Mouse (Mus musculus) gonadal fat pad, adult 2 months (tissue): ENCODE results near the gene Eepd1. TPM values are rescaled to one million over a fixed set of nuclear protein-coding genes. Genes with fewer than 3 reads are reported as not detected.

Experiments
- DNase-seq: peaks from one replicate; pipeline ENCODE4 v3.0.0-alpha.2; 2012; ENCODE audit warnings: low read depth
- polyA plus RNA-seq: library from polyadenylated mRNA; depleted of rRNA; stranded (reverse); fragments of >200 nt; gene quantifications from 2 replicates; pipeline ENCODE4 v1.2.3, GENCODE M21; 2012

Gene Eepd1
- polyA plus RNA-seq, 1 experiment: 64.5 TPM

GRCm38 (mm10) chr9:25535487-25535886 is 54.1 kb downstream of the Eepd1 start:
- no peak for DNase-seq

DNA sequence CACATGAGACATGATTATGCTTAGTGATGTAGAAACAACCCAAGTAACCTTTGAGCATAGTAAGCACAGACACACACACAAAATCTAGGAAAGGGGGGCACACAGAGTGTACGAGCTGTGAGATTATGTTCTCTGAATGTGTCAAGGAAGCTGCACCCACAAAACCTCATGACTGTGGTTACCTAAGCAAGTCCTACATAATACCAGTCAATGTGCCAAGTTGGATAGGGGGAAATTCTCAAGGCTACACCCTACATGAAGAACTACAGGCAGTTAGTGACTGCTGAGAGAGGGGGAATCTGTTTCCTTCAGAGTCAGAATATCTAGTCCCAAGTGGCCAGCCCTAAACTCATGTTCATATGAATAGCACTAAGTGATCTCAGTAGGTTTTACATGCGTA is 58.1 kb downstream of the Eepd1 start:
- DNase-seq: no peak

DNA sequence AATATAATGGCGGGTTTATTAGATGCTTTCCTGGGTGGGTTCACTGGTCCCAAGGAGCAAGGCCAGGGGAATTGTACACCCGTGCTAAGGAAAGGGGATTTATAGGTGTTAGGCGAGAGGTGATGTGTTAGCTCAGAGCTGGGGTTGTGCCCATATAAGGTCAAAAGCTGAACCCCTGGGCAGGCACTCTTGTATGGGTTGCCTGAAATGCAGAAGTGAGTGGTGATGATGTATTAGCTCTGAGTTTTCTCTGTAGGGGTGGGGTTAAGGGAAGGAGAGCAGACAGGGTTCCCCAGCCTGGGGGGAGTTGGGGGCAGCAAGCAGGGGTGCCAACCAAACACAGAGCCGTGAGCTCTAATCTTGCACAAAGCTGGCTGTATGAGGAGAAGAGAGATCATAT is 60.0 kb downstream of the Eepd1 start:
- DNase-seq: no peak

DNA sequence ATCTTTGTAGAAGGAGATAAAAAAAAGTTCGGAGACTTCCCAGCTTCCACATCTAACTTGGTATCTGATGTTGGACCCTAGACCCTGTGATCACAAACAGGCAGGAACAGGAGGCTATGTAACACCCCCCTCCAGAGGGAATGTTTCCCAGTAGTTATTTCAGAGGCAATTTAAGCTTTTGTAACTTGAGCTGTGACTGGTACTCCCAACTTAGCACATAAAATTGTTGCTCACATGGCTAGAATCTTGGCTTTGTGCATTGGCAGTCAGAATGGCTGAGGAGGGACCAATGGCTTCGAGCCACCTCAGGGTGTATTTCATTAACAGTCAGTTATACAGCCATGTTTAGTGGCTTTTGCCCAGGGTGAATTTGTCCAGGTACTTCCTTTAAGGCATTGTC is 63.9 kb downstream of the Eepd1 start:
- no peak for DNase-seq

GRCm38 (mm10) chr9:25549130-25550060 is 68.0 kb downstream of the Eepd1 start:
- DNase-seq: no peak

GRCm38 (mm10) chr9:25550196-25550595 is 68.8 kb downstream of the Eepd1 start:
- DNase-seq: no peak

- no peak for DNase-seq
Observed at GRCm38 (mm10) chr9:25552532-25552931, 71.2 kb downstream of the Eepd1 start.

DNA sequence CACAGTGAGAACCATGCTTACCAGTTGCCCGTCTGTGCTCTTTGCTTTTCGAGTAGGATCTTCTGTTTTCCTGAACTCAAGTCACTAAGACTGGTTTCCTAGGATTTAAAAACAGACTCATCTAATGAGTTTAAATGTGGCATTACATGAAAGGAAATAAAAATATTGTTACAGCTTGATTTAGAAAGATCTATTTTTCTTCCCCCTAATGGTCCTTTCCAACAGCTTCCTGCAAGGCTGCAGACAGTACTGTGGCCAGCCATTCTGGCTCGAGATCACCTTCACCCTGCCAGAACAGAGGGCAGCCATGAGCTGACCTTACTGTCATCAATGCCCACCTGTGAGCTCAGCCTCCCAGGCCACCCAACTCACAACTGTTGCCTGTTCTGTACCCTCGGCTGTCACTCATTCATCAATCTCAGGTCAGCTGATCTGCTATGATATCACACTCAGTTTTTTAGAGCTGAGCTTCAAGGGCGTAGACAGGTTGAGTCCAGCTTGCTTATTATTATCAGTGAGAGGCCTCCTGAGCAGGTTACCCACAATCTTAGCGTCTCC is 73.0 kb downstream of the Eepd1 start:
- DNase-seq: no peak

DNA sequence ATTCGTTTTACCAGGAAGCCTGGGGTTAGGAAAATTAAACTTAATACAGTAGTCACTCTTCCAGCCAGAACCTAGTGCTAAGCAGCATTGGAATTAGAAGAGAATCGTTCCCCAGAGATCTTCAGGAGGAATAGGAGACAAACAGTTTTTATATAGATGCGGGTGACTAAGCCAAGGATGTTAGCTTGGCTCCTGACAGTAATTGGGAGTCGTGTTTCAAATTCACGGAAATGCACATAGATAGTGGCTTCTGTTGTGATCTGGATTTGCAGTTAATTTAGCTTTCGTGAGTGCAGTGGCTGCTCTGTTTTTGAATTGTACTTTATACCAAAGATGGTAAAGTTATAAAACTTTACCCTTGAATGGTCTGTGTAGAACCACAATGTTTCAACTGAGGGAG is 73.9 kb downstream of the Eepd1 start:
- DNase-seq: no peak

DNA sequence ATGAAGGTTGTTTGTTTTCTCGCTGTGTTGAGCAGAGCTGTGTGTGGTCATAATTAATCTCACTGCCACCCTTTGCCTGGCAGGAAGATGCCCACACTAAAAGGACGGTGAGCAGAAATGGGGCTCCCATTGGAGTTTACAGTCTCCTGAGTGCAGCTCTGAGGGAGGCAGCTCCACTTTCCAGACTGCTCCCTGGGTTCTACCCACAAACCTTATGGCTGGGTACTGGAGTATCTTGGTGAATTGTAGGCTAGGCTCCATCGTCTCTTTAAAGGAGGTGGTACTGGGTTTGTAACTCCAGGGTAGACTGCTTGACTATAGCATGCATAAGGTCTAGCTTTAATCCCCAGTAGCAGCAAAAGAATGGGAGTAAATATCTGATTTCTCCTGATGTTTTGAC is 74.7 kb downstream of the Eepd1 start:
- DNase-seq: no peak

GRCm38 (mm10) chr9:25557378-25557777 is 76.0 kb downstream of the Eepd1 start:
- no peak for DNase-seq

GRCm38 (mm10) chr9:25558834-25559233 is 77.5 kb downstream of the Eepd1 start:
- no peak for DNase-seq

- no peak for DNase-seq
Observed at GRCm38 (mm10) chr9:25560016-25560758, 78.8 kb downstream of the Eepd1 start.

- no peak for DNase-seq
Observed at GRCm38 (mm10) chr9:25561143-25561542, 79.8 kb downstream of the Eepd1 start.

GRCm38 (mm10) chr9:25563806-25564205 is 82.5 kb downstream of the Eepd1 start:
- DNase-seq: no peak

DNA sequence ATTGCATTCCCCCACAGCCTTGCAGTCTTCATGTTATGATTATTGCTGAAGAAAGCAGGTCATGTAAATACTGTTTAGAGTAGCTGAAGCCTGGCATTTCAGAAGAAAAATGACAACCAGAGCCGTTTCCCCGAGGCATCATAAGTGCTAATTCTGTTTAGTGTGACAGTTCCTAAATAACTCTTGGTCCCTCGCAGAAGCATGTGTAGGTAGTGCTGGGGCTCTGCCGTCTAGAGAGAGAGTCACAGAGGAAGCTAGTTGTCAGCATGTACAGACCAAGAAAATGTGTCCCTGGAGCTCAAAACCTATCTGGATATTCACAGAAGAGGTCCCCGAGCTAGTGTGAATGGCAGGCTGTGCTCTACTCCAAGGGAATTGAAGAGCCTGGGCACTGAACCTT is 85.7 kb downstream of the Eepd1 start:
- DNase-seq: no peak

- no peak for DNase-seq
Observed at GRCm38 (mm10) chr9:25568783-25569182, 87.4 kb downstream of the Eepd1 start.

GRCm38 (mm10) chr9:25570011-25570410 is 88.7 kb downstream of the Eepd1 start:
- DNase-seq: no peak

DNA sequence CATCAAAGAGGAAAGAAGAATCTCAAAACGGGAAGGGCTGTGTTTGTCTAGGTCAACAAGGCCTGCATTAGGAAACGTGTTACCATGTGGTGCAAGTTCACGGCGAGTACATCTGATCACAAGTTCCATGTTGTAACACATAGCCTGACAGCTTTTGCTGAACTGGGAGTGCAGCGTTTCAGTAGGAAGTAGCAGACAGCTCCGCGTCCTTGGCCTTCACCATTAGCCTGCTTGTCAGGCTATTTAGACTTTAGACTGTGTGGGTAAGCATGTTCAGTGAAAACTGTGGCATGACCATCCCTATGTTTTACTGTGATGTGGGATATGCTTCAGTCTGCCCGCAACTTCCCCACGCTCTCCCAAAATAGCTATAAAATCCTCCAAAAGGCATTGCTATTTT is 89.1 kb downstream of the Eepd1 start:
- peak; percentile 26 for DNase-seq

- peak; percentile 50 for DNase-seq
Observed at GRCm38 (mm10) chr9:25571381-25571780, 90.0 kb downstream of the Eepd1 start.

GRCm38 (mm10) chr9:25573753-25574152 is 92.4 kb downstream of the Eepd1 start:
- DNase-seq: no peak

- no peak for DNase-seq
Observed at GRCm38 (mm10) chr9:25574186-25574585, 92.8 kb downstream of the Eepd1 start.
